Mouse (Mus musculus) Muller cell, postnatal 12 days (primary cell): ENCODE data around the gene Clint1.

Experiments used
- DNase-seq: peaks from one replicate; pipeline ENCODE4 v3.0.0-alpha.2; 2015; ENCODE audit errors: inconsistent ontology term

The Clint1 gene

GRCm38 (mm10) chr11:45851516-45852123 is at the start of gene Clint1:
Clint1 (plus strand) TSS chr11:45852051.
- DNase-seq: peak; percentile 81

- DNase-seq: no peak
Measured at GRCm38 (mm10) chr11:45804068-45804467, 47.8 kb upstream of the Clint1 start.

- DNase-seq: no peak
Measured at GRCm38 (mm10) chr11:45805312-45805772, 46.5 kb upstream of the Clint1 start.

GRCm38 (mm10) chr11:45805810-45806209 is 46.0 kb upstream of the Clint1 start:
- DNase-seq: no peak

- DNase-seq: no peak
Measured at GRCm38 (mm10) chr11:45806264-45806663, 45.6 kb upstream of the Clint1 start.

GRCm38 (mm10) chr11:45806809-45807208 is 45.0 kb upstream of the Clint1 start:
- DNase-seq: no peak

GRCm38 (mm10) chr11:45807820-45808219 is 44.0 kb upstream of the Clint1 start:
- no peak for DNase-seq

GRCm38 (mm10) chr11:45809424-45809823 is 42.4 kb upstream of the Clint1 start:
- DNase-seq: no peak

GRCm38 (mm10) chr11:45810056-45810455 is 41.8 kb upstream of the Clint1 start:
- DNase-seq: no peak

- no peak for DNase-seq
Measured at GRCm38 (mm10) chr11:45810805-45811204, 41.0 kb upstream of the Clint1 start.

GRCm38 (mm10) chr11:45815603-45816002 is 36.2 kb upstream of the Clint1 start:
- DNase-seq: no peak

- DNase-seq: no peak
Measured at GRCm38 (mm10) chr11:45816712-45817111, 35.1 kb upstream of the Clint1 start.

GRCm38 (mm10) chr11:45817996-45818395 is 33.9 kb upstream of the Clint1 start:
- DNase-seq: peak; percentile 27

- DNase-seq: no peak
Measured at GRCm38 (mm10) chr11:45820930-45821329, 30.9 kb upstream of the Clint1 start.

GRCm38 (mm10) chr11:45830112-45830511 is 21.7 kb upstream of the Clint1 start:
- no peak for DNase-seq

- DNase-seq: no peak
Measured at GRCm38 (mm10) chr11:45830743-45831310, 21.0 kb upstream of the Clint1 start.

- no peak for DNase-seq
Measured at GRCm38 (mm10) chr11:45831476-45832143, 20.2 kb upstream of the Clint1 start.

GRCm38 (mm10) chr11:45835625-45836255 is 16.1 kb upstream of the Clint1 start:
- DNase-seq: no peak

GRCm38 (mm10) chr11:45837257-45837817 is 14.5 kb upstream of the Clint1 start:
- no peak for DNase-seq

GRCm38 (mm10) chr11:45838450-45838849 is 13.4 kb upstream of the Clint1 start:
- no peak for DNase-seq

- DNase-seq: no peak
Measured at GRCm38 (mm10) chr11:45840332-45840731, 11.5 kb upstream of the Clint1 start.

GRCm38 (mm10) chr11:45846008-45846407 is 5.8 kb upstream of the Clint1 start:
- DNase-seq: no peak
